Mouse (Mus musculus) thymus, adult 2 months (tissue): Measurements from ENCODE around the gene Abl2. TPM values are rescaled to one million over a fixed set of nuclear protein-coding genes. Genes with fewer than 3 reads are reported as not detected.

ENCODE experiments used
- DNase-seq: peaks from one replicate; pipeline ENCODE4 v3.0.0; 2021
- H3K27ac ChIP-seq: fragments of 200-500 bp; 2 replicates; pipeline ENCODE4 v1.5.1; 2012; ENCODE audit warnings: low read length, control low read depth; ENCODE audit not compliant: control insufficient read depth, insufficient read depth
- H3K27me3 ChIP-seq: fragments of 200-500 bp; 2 replicates; pipeline ENCODE4 v1.6.1; 2012; ENCODE audit warnings: mild to moderate bottlenecking, low read length, moderate library complexity, mixed read lengths; ENCODE audit not compliant: control insufficient read depth, insufficient read depth
- H3K36me3 ChIP-seq: fragments of 200-500 bp; 2 replicates; pipeline ENCODE4 v1.6.1; 2012; ENCODE audit warnings: mild to moderate bottlenecking, low read length, moderate library complexity; ENCODE audit not compliant: control insufficient read depth, insufficient read depth
- H3K4me1 ChIP-seq: fragments of 200-500 bp; replicated peaks from 2 replicates; pipeline ENCODE4 v1.6.1; 2012; ENCODE audit warnings: low read length; ENCODE audit not compliant: control insufficient read depth, insufficient read depth
- H3K4me3 ChIP-seq: fragments of 200-500 bp; 2 replicates; pipeline ENCODE4 v1.5.1; 2012; ENCODE audit warnings: mild to moderate bottlenecking, low read length, control low read depth, moderate library complexity; ENCODE audit not compliant: control insufficient read depth, insufficient read depth
- CTCF ChIP-seq: fragments of 200-500 bp; IDR thresholded peaks from 2 replicates; pipeline ENCODE4 v1.5.1; 2012; ENCODE audit warnings: mild to moderate bottlenecking, control low read depth, low read length, moderate library complexity, borderline replicate concordance; ENCODE audit not compliant: control insufficient read depth, poor library complexity, insufficient read depth; ENCODE audit errors: extremely low read depth
- POLR2A ChIP-seq: fragments of 200-500 bp; IDR thresholded peaks from 2 replicates; pipeline ENCODE4 v1.6.1; 2012; ENCODE audit warnings: mild to moderate bottlenecking, low read length, control low read depth, moderate library complexity; ENCODE audit not compliant: control insufficient read depth, poor library complexity, insufficient read depth; ENCODE audit errors: extremely low read depth
- WGBS: fragments of 180-500 bp; shearing (Covaris S2); methylation state at CpG from one replicate; pipeline ENCODE4 v1.1.7; 2018; 5-methylcytosine and 5-hydroxymethylcytosine counted together
- polyA plus RNA-seq: library from polyadenylated mRNA; depleted of rRNA; stranded (reverse); fragments of >200 nt; gene quantifications from 2 replicates; pipeline ENCODE4 v1.2.3, GENCODE M21; 2012

Abl2 gene
- polyA plus RNA-seq, 1 experiment = 18.7 TPM

DNA sequence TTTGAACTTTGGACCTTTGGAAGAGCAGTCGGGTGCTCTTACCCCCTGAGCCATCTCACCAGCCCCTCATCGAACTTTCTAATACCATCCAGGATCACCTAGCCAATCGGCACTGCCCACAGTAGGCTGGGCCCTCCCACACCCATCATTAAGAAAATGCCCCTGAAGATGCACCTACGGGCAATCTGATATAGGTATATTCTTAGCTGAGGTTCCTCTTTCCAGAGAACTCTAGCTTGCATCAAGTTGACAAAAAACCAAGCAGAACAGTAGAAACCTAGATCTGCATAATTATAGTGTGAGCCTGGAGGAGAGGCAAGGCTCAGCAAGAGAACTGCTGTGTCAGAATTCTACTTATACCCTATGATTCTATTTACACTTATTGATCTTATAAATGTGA, 24.7 kb upstream of the Abl2 start:
- H3K27ac ChIP-seq = no peak overlapping the region
- H3K36me3 ChIP-seq = no peaks in the 10 kb centered on the region
- no peak overlapping the region for H3K4me3 ChIP-seq
- 91% methylated on average over 4 of the region's 4 CpGs for WGBS
- no peak for DNase-seq
- TF ChIP-seq CTCF = no peak
- no peak for TF ChIP-seq POLR2A
- no peaks in the 10 kb centered on the region for H3K4me1 ChIP-seq
- H3K27me3 ChIP-seq = no peaks in the 10 kb centered on the region

DNA sequence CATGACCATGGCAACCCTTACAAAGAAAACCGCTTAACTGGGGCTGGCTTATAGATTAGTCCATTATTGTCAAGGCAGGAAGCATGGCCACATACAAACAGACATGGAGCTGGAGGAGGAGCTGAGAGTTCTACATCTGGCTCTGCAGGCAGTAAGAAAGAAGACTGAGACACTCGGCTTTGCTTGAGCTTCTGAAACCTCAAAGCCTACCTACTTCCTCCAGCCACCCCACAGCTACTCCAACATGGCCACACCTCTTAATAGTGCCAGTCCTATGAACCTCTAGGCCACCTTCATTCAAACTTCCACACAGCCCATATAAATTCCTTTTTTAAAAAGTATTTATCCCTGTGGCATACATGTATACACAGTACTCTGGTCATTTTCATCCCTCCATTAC, 21.6 kb upstream of the Abl2 start:
- Histone ChIP-seq H3K27ac (no peak overlapping the region), H3K27me3 (no peaks in the 10 kb centered on the region), H3K36me3 (no peaks in the 10 kb centered on the region), H3K4me3 (no peak overlapping the region), H3K4me1 (no peaks in the 10 kb centered on the region)
- 29% methylated on average over 2 of the region's 2 CpGs for WGBS
- TF ChIP-seq CTCF (no peak), POLR2A (no peak)
- DNase-seq = no peak

DNA sequence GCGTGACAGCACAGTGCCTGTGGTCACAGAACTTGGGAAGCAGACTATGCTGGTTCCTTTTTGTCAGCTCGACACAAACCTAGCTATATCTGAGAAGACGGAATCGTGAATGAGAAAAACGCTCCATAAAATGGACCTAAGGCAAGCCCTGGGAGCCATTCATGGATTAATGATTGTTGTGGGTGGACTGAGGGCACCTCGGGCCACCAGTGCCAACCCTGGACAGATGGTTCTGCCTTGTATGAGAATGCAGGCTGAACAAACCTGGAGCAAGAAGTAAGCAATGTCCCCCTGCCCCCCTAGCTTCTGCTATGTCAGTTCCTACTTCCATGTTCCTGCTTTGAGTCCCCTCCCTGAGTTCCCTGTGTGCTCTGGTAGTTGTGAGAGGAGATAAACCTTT, 20.9 kb upstream of the Abl2 start:
- Histone ChIP-seq H3K4me3 (no peak overlapping the region), H3K27ac (no peak overlapping the region), H3K27me3 (no peaks in the 10 kb centered on the region), H3K36me3 (no peaks in the 10 kb centered on the region), H3K4me1 (no peaks in the 10 kb centered on the region)
- DNase-seq = no peak
- 87% methylated on average over 6 of the region's 6 CpGs for WGBS
- no peak for TF ChIP-seq CTCF
- no peak for TF ChIP-seq POLR2A

DNA sequence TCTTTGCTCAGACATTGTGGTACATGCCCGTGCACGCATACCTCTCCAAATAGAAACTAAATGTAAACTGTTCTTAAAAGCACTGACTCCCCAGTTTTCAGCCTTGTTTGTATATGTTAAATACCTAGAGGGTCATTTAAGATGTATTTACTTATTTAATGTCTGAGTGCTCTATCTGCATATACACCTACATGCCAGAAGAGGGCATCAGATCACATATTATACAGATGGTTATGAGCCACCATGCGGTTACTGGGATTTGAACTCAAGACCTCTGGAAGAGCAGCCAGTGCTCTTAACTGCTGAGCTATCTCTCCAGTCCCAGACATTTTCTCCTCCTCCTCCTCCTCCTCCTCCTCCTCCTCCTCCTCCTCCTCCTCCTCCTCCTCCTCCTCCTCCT, 20.2 kb upstream of the Abl2 start:
- H3K4me1 ChIP-seq = no peaks in the 10 kb centered on the region
- H3K36me3 ChIP-seq = no peaks in the 10 kb centered on the region
- no peak for TF ChIP-seq CTCF
- TF ChIP-seq POLR2A = no peak
- DNase-seq = no peak
- H3K27ac ChIP-seq = no peak overlapping the region
- no peaks in the 10 kb centered on the region for H3K27me3 ChIP-seq
- H3K4me3 ChIP-seq = no peak overlapping the region
- 85% methylated on average over 3 of the region's 3 CpGs for WGBS

DNA sequence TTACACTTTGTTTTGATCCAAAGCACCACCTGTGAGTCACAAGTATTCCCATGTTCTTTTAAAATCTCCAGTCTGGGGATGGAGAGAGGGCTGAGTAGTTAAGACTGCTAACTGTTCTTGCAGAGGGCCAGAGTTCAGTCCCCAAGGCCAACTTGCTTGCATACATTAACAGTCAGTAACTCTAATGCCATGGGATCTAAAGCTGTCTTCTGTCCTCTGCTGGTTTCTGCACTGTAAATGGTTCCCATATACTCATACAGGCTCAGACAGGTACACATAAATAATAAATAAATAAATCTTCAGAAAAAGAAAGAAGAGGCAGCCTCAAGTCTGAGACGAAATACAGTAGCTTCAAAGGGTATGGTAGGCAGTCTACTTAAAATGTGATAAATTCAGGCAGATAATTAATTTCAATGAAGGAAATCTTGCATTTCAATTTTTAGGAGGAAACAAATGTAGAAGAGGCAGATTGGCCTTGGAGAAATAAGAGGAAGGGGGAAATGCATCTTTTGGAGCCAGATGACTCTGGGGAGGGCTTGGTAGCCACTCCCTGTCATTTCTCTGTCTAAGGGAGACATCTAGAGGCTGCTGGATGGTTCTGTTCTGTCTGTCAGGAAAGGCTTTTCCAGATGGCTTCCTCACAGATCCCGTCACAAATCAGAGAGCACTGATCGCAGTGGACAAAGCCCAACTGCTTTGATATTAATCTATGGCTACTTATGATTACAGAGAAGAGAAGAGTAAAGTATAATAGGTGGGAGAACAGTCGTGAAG, 18.6 kb upstream of the Abl2 start:
- Histone ChIP-seq H3K4me1 (no peaks in the 10 kb centered on the region), H3K36me3 (no peaks in the 10 kb centered on the region), H3K27me3 (no peaks in the 10 kb centered on the region), H3K27ac (no peak overlapping the region), H3K4me3 (no peak overlapping the region)
- peak; percentile 20 for DNase-seq
- no peak for TF ChIP-seq POLR2A
- 69% methylated on average over 4 of the region's 4 CpGs for WGBS

DNA sequence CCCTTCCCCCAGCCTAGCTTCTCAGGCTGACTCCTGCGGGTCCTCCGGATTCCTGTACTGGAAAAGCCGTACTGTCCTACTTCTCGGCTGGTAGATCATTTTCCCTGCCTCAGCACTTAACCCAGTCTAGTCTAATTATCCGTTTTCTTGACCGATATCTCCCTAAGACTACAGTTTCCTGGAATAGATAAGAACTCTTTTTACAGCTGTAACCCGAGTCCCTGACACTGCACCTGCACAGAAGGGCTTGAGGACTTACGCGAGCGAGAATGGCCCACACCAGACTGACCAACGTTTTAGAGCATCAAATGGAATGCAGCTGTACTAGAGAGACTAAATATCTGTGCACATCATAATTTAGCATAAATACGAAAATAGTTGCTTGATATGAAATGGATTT, 14.6 kb upstream of the Abl2 start:
- no peak for DNase-seq
- WGBS = 62% methylated on average over 12 of the region's 12 CpGs
- Histone ChIP-seq H3K27me3 (no peaks in the 10 kb centered on the region), H3K4me1 (0 out of 2 replicates have a peak, but pooled peaks cover 3% of the 10 kb centered on the region), H3K27ac (no peak overlapping the region), H3K36me3 (no peaks in the 10 kb centered on the region), H3K4me3 (no peak overlapping the region)
- TF ChIP-seq POLR2A (no peak), CTCF (no peak)
